ENCODE assay signal across 12 mouse cellular contexts in the genomic region with DNA sequence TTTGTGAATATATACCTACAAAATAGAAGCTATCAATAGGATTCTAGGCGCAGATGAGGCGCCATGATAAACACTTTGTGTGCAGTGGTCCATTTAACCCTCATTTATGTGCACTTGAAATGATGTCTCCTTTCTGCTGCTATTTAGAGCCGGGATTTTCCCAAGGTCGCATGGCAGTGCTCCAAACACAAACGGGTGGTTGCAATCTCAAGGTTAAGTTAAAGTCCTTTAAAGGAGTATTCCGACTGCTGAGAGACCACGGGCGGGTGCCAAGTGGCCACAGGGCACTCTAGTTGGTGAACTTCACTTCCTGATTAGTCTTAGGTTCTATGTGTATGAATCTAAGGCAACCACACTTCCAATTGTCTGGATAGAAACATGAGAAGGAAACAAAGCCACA.
DNase-seq lines count a peak whose midpoint lies in the region; ATAC-seq lines count a peak whose summit lies in the region.
"Had no signal": no experiment of that assay in that cellular context is flagged by ENCODE, and none has a peak within 500 bp of the region (broad histone marks: within the 10 kb centered on the region; RNA-seq: fewer than 3 reads in every experiment).

No protein-coding gene starts in this region.

- H3K36me3 ChIP-seq in midbrain, embryonic 11.5 days (ENCODE audit: control insufficient read depth, insufficient read depth, low read length), result no peaks in the 10 kb centered on the region

- no peak overlapping the region for H3K4me2 ChIP-seq in midbrain, embryonic 11.5 days
- H3K4me2 ChIP-seq: forebrain, embryonic 13.5 days had no signal

- no peak for ATAC-seq in midbrain, embryonic 11.5 days (ENCODE audit: low FRiP score)
- ATAC-seq: forebrain, embryonic 13.5 days had no signal

- H3K9ac ChIP-seq in midbrain, embryonic 11.5 days (ENCODE audit: low read length), result no peak overlapping the region
- H3K9ac ChIP-seq: forebrain, embryonic 13.5 days; liver, embryonic 14.5 days had no signal

- no peaks in the 10 kb centered on the region for H3K27me3 ChIP-seq in midbrain, embryonic 11.5 days (ENCODE audit: control insufficient read depth, insufficient read depth, low read length)
- H3K27me3 ChIP-seq: forebrain, embryonic 13.5 days had no signal

- H3K4me3 ChIP-seq in midbrain, embryonic 11.5 days (ENCODE audit: low read depth, low read length), result no peak overlapping the region
- H3K4me3 ChIP-seq: forebrain, embryonic 13.5 days had no signal

- peak; percentile 72 for DNase-seq in ovary, adult 18-20 months (ENCODE audit: low spot score)
- no peak for DNase-seq in ovary, postnatal 10 days (ENCODE audit: low spot score)
- DNase-seq in heart, adult 8-10 months (ENCODE audit: low spot score), result peak; percentile 48
- DNase-seq in kidney, adult 9 months, result peak; percentile 58
- DNase-seq in cerebellum, adult 11 months, result no peak
- DNase-seq in midbrain, embryonic 11.5 days (ENCODE audit: low spot score, missing footprints), result no peak
- DNase-seq in frontal cortex, postnatal 10 days (ENCODE audit: low spot score in 2 of 2), result no peak
- DNase-seq: cerebellum, adult 2 months; right cerebral cortex, adult 18-20 months had no signal

- no peaks in the 10 kb centered on the region for H3K4me1 ChIP-seq in midbrain, embryonic 11.5 days (ENCODE audit: control insufficient read depth, insufficient read depth, low read length)

- WGBS in midbrain, embryonic 11.5 days, result 79% methylated on average over 8 of the region's 8 CpGs

- H3K9me3 ChIP-seq in midbrain, embryonic 11.5 days (ENCODE audit: control insufficient read depth, low read length), result no peaks in the 10 kb centered on the region
- H3K9me3 ChIP-seq: forebrain, embryonic 13.5 days had no signal

- no peak overlapping the region for H3K27ac ChIP-seq in midbrain, embryonic 11.5 days (ENCODE audit: low read depth, low read length)
- H3K27ac ChIP-seq: forebrain, embryonic 13.5 days; kidney, postnatal 0 days; liver, embryonic 14.5 days had no signal

Comparison
In these comparisons a context has a peak if more than half of its experiments do, and no peak if none do; other contexts are left out.
1. DNase-seq: peak in ovary, adult 18-20 months (single experiment), heart, adult 8-10 months (single experiment) and kidney, adult 9 months (single experiment); none in ovary, postnatal 10 days (single experiment), cerebellum, adult 11 months (single experiment), midbrain, embryonic 11.5 days (single experiment) and frontal cortex, postnatal 10 days (0 of 2).